Mouse (Mus musculus): ENCODE data around the gene Pank4.
A peak's percentile ranks its signal among the peaks of the same experiment; 100 is the strongest.

The Pank4 gene

DNA sequence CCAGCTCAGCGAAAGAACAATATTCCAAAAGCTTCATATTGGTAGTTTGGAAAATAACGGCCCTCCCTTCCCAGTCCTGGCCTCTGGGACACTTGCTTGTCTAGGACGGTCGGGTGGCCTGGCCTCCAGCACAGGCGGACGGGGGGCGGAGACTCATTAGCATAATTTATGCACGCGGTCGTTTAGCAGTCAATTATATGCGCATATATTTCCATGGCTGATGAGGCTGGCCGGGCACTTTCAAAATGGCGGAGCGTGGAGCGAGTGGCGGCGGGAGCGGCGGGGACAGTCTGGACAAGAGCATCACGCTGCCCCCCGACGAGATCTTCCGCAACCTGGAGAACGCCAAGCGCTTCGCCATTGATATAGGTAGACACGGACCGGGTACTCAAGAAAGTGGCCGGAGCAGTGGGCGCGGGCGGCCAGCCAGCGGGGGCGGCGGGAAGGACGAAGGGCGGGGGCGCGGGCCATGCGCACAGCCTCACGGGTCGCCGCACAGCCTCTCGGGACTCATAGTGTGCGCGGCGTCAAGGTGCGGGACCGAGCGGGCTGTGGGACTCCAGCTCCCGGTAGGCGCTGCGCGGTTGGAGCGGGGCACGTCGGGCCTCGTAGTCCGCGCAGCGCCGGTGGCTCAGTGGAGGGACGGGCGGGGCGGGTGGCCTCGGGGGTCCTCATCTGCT lies at the start of gene Pank4:
Pank4 (plus strand) TSS at position 223 of the 680 bp plus-strand sequence.
- peak; percentile 88 for DNase-seq (ENCODE audit: low spot score)

DNA sequence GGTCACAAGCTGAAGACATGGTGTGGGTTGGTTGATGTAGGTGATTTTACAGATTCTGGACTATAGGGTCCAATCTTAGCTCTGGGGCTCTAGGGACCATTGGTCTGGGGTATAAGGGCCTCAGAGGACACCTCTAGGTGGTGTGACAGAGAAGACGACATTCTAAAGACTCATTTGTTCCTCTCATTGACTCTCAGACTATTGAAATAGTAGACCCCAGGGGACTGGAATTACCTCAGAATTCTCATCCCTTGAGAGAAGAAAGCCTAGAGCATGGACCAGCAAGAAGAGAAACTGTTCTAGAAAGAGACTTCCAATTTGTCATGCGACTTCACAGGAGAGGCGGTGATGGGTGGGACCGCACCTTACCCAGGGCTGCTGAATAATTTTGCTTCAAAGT lies 49.7 kb upstream of the Pank4 start:
- DNase-seq (ENCODE audit: low spot score) = no peak

DNA sequence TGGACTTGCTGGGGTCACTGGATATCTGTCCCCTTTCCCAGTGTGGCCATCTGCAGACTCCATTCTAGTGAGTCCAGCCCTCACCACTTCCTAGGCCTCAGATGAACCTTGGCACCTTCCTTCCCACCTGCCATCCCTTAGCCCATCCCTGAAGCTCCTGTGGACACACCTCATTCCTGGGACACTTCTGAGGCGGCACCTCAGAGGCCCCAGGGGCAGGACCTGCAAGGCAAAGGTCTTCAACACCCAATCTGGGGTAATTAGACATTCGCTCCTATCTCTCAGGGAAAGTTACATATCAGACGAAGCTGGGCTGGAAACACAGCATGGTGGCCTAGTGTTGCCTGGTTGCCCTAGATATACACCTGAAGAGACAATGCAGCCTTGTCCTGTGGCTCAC lies 49.2 kb upstream of the Pank4 start:
- DNase-seq (ENCODE audit: low spot score) = no peak

DNA sequence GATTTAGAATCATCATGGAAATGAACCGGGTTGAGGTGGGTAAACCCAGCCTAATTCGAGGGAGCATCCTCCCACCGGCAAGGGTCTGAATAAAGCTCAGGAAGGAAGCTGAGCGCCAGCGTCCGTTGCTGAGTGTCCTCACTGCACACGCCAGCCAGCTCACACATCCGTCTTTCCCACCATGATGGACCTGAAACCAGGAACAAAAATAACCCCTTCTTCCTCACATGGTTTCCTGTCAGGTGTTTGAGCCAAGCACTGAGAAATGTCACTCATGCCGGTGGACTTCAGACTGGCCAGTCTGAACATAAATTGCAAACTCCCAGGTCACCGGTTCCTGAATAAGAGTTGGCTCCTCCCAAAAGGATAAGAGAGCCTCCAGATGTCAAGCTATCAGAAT lies 48.6 kb upstream of the Pank4 start:
- no peak for DNase-seq (ENCODE audit: low spot score)

DNA sequence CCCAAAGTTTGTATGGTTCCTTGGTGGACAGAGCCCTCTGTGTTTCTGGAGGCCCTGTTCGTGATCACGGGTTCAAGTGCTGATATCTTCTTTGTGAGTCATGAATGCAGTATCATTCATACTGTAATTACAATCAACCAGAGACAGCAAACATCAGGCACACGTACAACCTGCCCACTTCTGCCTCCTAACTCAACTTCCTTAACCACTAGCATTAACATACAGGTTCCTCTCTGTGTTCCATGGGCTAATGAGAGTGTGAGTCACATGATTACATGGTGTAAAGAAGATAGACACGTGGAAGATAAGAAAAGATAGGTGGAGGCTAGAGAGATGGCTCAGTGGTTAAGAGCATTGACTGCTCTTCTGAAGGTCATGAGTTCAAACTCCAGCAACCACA lies 47.3 kb upstream of the Pank4 start:
- DNase-seq (ENCODE audit: low spot score) = no peak

DNA sequence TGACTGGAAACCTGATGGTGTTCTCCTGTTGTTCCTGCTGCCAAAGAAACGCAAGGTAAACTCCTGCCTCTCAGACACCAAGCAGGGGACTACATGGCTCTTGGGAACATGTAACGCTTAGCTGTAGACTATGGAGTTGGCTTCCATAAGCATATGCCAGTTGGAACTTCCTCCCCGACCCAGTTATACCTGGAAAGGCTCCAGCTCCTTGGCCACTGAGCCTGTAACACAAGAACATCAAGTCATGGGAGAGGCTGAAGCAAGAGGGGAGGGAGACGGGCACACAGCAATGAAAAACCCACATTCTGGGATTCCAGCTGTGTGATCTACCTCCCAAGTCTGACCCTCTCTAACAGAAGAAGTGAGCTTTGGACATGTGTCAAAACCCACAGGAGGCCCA lies 41.6 kb upstream of the Pank4 start:
- no peak for DNase-seq (ENCODE audit: low spot score)

DNA sequence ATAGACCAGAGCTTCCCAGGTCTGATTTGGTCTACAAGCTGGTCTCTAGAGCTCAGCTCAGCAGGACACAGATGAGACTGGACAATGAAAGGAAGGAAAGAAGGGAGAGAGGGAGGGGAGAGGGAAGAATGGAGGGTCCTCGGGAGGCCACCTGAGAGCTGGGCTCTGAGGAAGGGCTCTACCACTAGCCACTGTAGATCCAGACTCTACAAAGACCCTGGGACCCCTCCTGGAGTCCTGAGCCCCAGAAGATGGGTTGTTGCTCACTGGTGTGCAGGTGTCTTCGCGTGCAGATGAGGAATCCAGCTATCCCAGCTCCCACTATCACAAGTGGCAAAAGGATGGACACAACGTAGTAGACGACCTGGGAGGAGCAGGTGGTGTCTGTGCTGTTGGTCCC lies 41.0 kb upstream of the Pank4 start:
- DNase-seq (ENCODE audit: low spot score) = no peak

DNA sequence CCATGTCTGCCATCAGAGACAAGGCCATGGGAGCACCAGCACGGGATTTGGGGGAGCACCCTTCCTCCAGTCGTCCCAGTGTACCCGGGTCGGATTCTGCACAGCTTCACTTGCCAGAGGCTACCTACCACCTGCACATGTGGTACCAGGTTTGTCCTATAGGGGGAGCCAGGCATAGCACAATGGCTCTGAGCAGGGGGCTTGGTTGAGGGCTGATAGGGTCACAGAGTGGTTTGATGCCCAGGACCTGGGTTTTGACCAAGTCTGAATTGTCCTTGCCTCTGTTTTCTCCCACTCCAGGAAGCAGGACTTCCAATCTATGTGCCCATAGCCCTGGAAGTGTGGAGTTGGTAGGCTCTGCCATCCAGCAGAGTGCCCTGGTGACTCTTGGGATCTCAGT lies 38.5 kb upstream of the Pank4 start:
- DNase-seq (ENCODE audit: low spot score) = no peak

DNA sequence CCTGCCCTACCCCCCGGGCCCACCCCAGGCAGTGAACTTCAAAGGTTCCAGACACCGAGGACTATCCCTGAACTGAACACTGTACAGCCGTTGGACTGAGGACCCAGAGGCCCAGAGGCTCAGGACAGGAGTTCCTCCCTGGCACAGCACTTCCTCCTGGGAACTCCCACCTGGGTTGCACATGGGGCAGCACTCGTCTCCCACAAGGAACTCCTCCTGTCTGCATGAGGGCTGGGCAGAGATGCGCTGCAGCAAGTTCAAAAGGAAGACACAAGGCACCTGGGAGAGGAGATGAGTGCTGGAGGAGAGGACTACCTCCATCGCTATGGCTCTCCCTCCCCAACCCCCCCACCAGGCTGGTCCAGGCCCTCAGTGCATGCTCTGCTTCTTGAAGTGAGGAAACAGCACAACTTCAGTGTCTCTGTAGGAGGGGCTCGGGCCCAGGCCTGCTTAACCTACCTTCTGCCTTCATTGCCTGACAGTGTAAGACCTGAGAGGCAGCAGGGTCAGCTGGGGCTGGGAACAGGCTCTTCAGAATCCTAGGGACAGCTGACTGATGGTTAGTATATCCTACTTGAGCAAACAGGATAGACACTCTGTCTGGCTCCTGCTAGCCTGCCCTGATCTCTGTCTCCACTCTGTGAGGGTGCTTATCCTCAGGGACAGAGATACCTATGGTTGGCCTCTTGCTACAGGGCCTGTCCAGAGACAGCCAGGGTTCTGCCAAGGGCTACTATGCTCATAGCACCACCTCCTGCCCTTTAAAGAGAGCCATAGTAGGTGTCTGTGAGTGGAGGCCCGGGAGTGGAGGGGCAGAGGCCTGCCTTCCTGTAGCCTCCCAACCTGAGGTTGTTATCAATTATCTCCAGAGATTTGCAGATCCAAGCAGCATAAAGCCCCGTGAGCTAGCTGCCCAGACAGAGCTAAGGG lies 36.7 kb upstream of the Pank4 start:
- DNase-seq (ENCODE audit: low spot score) = no peak

DNA sequence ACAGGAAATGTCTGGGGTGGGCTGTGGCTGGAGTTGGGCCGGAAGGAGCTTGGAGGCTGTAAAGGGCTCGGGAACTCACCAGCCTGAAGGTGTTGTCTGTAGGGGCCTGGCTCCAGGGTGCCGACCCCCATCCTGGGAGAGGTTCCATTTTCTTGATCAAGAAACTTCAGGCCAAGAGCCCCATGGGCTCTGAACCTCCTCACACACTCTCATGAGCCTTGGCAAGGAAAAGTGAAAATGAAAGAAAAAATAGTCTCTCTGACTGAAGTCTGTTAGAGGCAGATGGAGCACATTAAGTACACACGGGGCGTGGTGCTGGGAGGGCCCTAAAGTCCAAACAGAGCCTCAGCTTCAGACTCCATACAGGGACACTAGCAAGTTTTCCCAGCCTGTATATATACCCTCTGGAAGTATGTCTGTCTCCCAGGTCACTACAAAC lies 36.0 kb upstream of the Pank4 start:
- no peak for DNase-seq (ENCODE audit: low spot score)

DNA sequence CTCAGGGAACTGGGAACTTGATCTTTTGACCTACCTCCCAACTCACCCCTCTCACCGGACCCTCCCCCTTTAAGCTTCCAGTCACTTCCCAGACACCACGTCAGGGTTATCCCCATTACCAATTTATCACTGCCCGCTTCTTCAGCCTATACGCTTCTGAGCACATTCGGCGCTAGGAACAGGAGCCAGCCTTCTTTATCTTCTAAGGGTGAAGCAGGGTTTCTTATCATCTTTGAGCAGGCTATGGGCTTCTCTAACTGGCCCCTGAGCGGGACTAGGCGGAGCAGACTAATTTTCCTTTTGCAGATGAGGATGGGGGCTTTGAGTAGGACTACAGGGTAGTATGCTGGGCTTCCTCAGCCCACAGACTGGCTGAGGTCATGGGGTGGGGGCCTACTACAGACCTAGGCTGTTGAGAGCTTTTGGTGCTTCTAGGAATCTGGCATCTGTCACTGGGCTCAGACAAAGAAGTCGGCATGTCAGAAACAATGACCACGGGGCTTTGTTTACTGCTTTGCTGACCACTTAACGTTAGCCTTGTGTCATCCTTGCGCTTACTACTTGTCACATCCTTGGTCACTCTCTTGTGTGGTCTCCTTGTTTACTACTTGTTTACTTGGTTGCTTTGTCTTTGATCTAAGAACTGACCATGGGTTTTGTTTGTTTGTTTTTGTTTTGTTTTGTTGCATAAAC lies 35.4 kb upstream of the Pank4 start, which contains the start of gene Tnfrsf14:
Tnfrsf14 (minus strand) TSS at position 169 of the 693 bp plus-strand sequence.
- DNase-seq (ENCODE audit: low spot score) = no peak

DNA sequence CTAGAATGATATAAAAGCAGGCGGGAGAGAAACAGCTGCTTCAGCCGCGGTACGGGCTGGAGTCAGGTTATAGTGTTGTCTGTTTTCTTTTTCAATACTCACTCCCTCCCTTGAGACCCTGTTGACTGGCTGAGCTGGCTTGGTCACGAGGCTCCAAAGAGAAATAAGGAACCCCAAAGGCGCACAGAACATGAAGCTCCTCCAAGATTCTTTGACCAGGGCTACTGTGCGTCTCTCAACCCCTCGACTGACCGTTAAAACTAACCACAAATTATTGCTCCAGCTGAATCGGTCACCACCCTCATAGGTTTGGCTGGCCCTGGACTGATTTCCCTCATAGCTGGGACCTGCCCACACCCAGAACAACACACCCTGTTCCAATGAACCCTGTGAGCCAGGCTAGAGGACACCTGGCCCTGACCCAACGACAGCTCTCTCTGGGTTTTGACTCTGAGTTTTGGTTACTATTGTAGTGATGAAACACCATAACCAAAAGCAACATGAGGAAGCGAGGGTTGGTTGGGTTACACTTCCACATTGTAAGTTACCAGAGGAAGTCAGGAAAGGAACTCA lies 34.7 kb upstream of the Pank4 start:
- DNase-seq (ENCODE audit: low spot score) = no peak

DNA sequence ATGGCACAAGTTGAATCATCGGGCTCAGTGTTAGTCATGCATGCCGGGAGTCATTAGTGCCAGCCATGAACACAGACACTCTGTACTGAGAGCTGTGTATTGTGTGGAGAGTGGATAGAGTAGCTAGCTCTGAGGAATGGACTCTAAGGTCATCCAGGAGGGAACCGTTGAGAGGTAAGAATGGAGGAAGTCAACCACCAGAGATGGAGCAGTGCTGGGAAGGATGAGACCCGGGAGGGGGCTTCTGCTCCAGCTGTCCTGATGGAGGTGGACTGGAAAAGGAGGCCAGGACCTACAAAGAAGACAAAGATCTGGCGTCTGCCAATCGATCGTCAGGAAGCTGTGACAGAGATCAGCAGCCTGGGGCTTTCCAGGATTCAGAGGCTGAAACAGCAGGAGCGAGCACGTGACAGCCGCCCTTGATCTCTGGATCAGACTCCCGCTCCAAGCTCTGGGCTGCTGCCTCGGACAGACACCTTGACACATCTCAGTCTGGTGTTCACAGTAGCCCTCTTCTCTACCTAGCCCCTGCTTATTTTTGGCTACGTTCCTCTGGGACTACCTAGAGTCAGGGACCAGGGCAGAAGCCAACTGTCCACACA lies 30.5 kb upstream of the Pank4 start:
- no peak for DNase-seq (ENCODE audit: low spot score)

DNA sequence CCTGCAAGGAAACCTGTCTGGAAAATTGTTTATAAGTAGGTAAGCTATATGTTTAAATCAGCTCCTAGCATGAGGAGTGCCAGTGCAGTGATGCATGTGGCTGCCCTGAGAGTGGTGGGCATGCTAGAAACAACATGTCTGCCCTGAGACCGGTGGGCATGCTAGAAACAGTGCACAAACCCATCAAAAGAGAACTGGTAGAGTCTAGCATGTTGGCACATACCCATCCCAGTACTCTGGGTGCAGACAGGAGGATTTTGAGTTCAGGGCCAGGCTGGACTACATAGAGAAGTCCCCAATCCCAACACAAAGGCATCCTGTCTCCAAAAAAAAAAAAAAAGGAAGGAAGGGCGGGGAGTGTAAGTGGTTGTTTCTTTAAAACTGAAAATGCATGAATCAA lies 29.1 kb upstream of the Pank4 start:
- DNase-seq (ENCODE audit: low spot score) = no peak

DNA sequence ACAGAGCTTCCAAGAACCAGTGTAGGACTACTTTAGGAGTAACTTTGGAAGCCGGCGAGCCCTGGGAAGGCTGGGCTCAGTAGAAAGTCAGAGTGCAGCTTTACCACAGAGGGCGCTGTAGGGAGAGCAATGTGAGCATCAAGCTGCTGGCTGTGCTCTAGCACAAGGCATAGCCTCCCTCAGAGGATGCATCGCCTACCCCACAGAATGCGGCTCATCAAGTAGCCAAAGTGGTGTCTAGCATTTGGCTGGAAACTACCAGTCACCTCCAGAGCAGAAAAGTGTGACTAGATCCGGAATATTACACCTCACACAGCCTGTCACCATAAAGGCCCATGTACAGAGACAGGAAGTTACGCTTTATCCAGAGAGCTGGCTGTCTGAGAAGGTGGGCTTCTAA lies 28.1 kb upstream of the Pank4 start:
- DNase-seq (ENCODE audit: low spot score) = no peak

DNA sequence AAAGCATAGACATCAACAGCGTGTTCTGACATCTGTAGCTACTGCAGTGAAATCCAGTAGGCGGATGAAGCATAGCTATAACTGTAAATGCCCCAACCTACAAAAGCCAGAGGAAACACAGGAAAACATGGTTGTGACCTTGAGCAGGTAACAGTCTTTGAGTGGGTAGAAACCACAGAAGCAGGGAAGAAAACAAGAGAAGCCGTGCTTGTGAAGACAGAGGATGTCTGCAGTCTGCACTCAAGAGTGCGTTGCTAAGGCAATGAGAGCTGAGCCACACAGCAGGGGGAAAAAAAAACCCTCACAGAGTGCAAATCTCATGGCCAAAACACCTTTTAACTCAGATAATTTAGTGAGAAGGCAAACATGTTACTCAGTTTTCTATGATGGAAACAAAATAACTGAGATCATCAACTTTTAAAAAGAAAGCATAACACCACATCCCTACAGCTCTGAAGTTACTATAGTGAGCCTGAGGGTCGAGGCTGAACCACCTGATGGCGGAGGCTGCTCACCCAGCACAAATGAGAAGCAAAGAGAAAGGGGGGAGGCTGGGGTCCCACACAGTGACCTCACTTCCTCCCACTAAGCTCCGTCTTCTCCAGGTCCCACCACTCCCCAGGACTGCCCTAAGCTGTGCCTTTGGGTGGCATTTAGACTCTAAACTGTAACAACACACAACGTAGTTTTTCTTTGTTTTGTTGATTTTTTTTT lies 27.2 kb upstream of the Pank4 start:
- no peak for DNase-seq (ENCODE audit: low spot score)

DNA sequence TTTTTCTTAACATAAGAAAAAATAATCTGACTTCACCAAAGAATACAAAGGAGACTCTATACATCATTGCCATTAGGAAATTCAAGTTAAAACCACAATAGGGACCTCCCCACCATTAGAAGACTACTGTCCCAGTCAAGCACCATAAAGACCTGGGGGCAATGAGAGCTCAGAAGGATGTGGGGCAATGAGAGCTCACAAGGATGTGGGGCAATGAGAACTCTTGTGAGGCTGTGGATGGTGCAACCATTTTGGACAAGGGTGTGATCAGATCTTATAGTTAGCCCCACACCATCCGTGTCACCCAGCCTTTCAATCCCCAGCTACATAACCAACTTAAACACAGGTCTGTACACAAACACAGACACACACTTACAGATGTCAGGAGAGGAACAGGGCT lies 26.2 kb upstream of the Pank4 start:
- DNase-seq (ENCODE audit: low spot score) = no peak

DNA sequence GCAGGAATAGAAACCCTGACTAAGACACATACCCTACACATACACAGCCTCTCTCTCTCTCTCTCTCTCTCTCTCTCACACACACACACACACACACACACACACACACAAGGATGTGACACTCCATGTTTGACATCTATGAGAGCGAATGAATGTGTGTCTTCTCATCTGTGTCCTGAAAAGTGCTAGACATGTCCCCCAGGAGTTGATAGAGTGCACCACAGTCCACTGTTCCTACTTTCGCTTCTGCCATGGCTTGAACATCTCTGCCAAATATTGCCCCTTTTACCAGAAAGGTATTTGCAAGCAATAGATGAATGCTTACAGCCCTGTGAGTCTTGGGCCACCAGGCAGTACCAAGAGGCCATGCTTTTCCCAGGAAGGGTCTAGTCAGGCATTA lies 23.8 kb upstream of the Pank4 start:
- DNase-seq (ENCODE audit: low spot score) = no peak

DNA sequence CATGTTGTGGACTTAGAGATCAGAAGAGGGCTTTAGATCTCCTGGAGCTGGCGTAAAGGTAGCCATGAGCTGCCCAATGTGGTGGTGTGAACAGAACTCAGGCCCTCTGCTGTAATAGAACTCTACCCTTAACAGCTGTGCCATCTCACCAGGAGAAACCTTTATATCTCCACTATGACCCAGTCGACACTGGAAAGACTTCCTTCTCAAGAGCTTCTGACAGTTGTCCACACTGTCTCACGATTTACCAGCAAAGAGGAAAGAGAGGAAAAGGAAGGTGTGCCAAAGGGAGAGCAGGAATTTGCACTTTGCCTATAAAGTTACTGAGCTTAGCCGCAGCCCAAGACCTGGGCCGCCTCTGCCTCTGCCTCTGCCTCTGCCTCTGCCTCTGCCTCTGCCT lies 22.1 kb upstream of the Pank4 start:
- no peak for DNase-seq (ENCODE audit: low spot score)

DNA sequence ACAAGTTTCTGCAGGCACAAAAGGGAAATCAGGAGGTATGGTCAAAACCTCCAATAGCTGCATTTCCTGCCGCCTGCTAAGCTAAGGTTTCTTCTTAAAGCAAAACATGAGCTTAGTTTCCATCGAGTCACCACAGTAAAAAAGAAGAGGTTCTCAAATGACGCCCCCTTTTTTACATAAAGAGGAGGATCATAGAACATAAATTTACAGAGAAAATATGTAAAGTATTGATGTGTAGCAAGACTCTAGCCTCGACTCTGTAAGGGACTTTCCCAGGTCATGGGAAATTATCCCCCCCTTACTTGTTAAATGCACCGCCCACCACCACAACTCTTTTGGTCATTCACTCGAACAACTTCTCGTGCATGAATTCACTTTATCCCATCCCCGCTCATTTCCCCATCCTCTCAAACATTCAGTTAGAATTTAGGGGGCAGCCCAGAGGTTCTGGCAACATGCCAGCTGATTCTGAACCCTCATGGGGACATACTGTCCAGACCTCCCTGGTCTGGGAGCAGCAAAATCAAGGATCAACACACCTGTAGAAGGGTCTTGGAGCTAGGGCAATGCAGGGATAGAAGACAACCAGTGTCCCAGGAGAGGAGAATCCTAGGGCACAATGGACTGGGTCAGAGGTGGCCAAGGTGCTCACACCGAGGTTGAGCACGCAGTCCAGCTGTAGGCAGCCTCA lies 21.1 kb upstream of the Pank4 start:
- DNase-seq (ENCODE audit: low spot score) = no peak

Data from ovary, postnatal 36 days (tissue).